Mouse (Mus musculus) large intestine, adult 2 months (tissue): ENCODE measurements around the gene Sall4. TPM values are rescaled to one million over a fixed set of nuclear protein-coding genes. Genes with fewer than 3 reads are reported as not detected.

ENCODE experiments used
- DNase-seq: peaks from one replicate; pipeline ENCODE4 v3.0.0-alpha.2; 2012; ENCODE audit warnings: low read depth, low spot score
- WGBS: fragments of 180-500 bp; shearing (Covaris S2); methylation state at CpG from one replicate; pipeline ENCODE4 v1.1.7; 2018; 5-methylcytosine and 5-hydroxymethylcytosine counted together
- polyA plus RNA-seq: library from polyadenylated mRNA; depleted of rRNA; stranded (reverse); fragments of >200 nt; gene quantifications from 2 replicates; pipeline ENCODE4 v1.2.3, GENCODE M21; 2012; rRNA removed

The Sall4 gene
- 0.02 and 0.03 TPM in 2 replicates for polyA plus RNA-seq

GRCm38 (mm10) chr2:168767582-168767981 lies at the start of gene Sall4:
Gene Sall4 (minus strand): TSS chr2:168767943.
- 15% methylated on average over 10 of the region's 10 CpGs for WGBS
- DNase-seq: no peak

GRCm38 (mm10) chr2:168813243-168813642 lies 45.5 kb upstream of the Sall4 start:
- 16% methylated on average over 6 of the region's 6 CpGs for WGBS
- DNase-seq: peak; percentile 21

GRCm38 (mm10) chr2:168809895-168810294 lies 42.2 kb upstream of the Sall4 start:
- WGBS: 40% methylated on average over 14 of the region's 14 CpGs
- no peak for DNase-seq

- WGBS: 81% methylated on average over 4 of the region's 4 CpGs
- DNase-seq: no peak
Measured at GRCm38 (mm10) chr2:168807681-168808080, 39.9 kb upstream of the Sall4 start.

GRCm38 (mm10) chr2:168803849-168804248 lies 36.1 kb upstream of the Sall4 start:
- no peak for DNase-seq
- WGBS: 67% methylated on average over 4 of the region's 4 CpGs

GRCm38 (mm10) chr2:168799326-168799725 lies 31.6 kb upstream of the Sall4 start:
- WGBS: 72% methylated on average over 12 of the region's 12 CpGs
- DNase-seq: no peak

- DNase-seq: no peak
- WGBS: 80% methylated on average over 7 of the region's 7 CpGs
Measured at GRCm38 (mm10) chr2:168798921-168799320, 31.2 kb upstream of the Sall4 start.

- WGBS: 67% methylated on average over 4 of the region's 4 CpGs
- DNase-seq: no peak
Measured at GRCm38 (mm10) chr2:168791115-168791802, 23.5 kb upstream of the Sall4 start.

GRCm38 (mm10) chr2:168786174-168786573 lies 18.4 kb upstream of the Sall4 start:
- no peak for DNase-seq
- WGBS: 91% methylated on average over 9 of the region's 9 CpGs

- 71% methylated on average over 9 of the region's 9 CpGs for WGBS
- DNase-seq: no peak
Measured at GRCm38 (mm10) chr2:168780596-168780995, 12.9 kb upstream of the Sall4 start.

GRCm38 (mm10) chr2:168780024-168780423 lies 12.3 kb upstream of the Sall4 start:
- no peak for DNase-seq
- WGBS: 61% methylated on average over 9 of the region's 9 CpGs

- DNase-seq: no peak
Measured at GRCm38 (mm10) chr2:168777481-168777880, 9.7 kb upstream of the Sall4 start.

- WGBS: 81% methylated on average over 3 of the region's 3 CpGs
- DNase-seq: no peak
Measured at GRCm38 (mm10) chr2:168776238-168776637, 8.5 kb upstream of the Sall4 start.

- 66% methylated on average over 8 of the region's 8 CpGs for WGBS
- no peak for DNase-seq
Measured at GRCm38 (mm10) chr2:168769259-168769658, 1.5 kb upstream of the Sall4 start.

GRCm38 (mm10) chr2:168766538-168767361 lies 993 bp downstream of the Sall4 start:
- 1% methylated on average over 52 of the region's 52 CpGs for WGBS
- no peak for DNase-seq

- no peak for DNase-seq
- WGBS: 2% methylated on average over 65 of the region's 65 CpGs
Measured at GRCm38 (mm10) chr2:168765696-168766537, 1.8 kb downstream of the Sall4 start.

- WGBS: 4% methylated on average over 32 of the region's 32 CpGs
- DNase-seq: no peak
Measured at GRCm38 (mm10) chr2:168765065-168765681, 2.6 kb downstream of the Sall4 start.

- 47% methylated on average over 9 of the region's 9 CpGs for WGBS
- no peak for DNase-seq
Measured at GRCm38 (mm10) chr2:168764460-168764867, 3.3 kb downstream of the Sall4 start.

GRCm38 (mm10) chr2:168763785-168764184 lies 4.0 kb downstream of the Sall4 start:
- 58% methylated on average over 7 of the region's 7 CpGs for WGBS
- no peak for DNase-seq

- DNase-seq: no peak
- WGBS: 7% methylated on average over 12 of the region's 12 CpGs
Measured at GRCm38 (mm10) chr2:168762411-168762815, 5.3 kb downstream of the Sall4 start.
